Mouse (Mus musculus) hindbrain, embryonic 14.5 days (tissue): ENCODE results near the gene Cnga3. TPM values are rescaled to one million over a fixed set of nuclear protein-coding genes. Genes with fewer than 3 reads are reported as not detected.

Source experiments
- ATAC-seq: fragments of 200-750 bp; cut with Nextera tagmentation; 2 replicates; pipeline ENCODE4 v1.8.0; 2017; ENCODE audit warnings: moderate number of reproducible peaks, mild to moderate bottlenecking, moderate TSS enrichment, moderate library complexity; ENCODE audit not compliant: low FRiP score
- DNase-seq: peaks from one replicate; pipeline ENCODE4 v3.0.0-alpha.2; 2015; ENCODE audit warnings: low spot score
- H3K27ac ChIP-seq: fragments of 300-500 bp; sonication (generic); 2 replicates; pipeline ENCODE4 v1.5.1; 2014; ENCODE audit warnings: mild to moderate bottlenecking, moderate library complexity
- H3K27me3 ChIP-seq: fragments of 300-500 bp; sonication (generic); 2 replicates; pipeline ENCODE4 v1.6.1; 2014; ENCODE audit warnings: mild to moderate bottlenecking, low read length, mixed read lengths; ENCODE audit not compliant: control insufficient read depth, insufficient read depth
- H3K36me3 ChIP-seq: fragments of 300-500 bp; sonication (generic); replicated peaks from 2 replicates; pipeline ENCODE4 v1.6.1; 2014; ENCODE audit not compliant: control insufficient read depth, insufficient read depth
- H3K4me1 ChIP-seq: fragments of 300-500 bp; sonication (generic); replicated peaks from 2 replicates; pipeline ENCODE4 v1.6.1; 2014; ENCODE audit warnings: antibody characterized with exemption, low read length, mixed read lengths; ENCODE audit not compliant: control insufficient read depth, insufficient read depth
- H3K4me2 ChIP-seq: fragments of 300-500 bp; sonication (generic); replicated peaks from 2 replicates; pipeline ENCODE4 v1.6.1; 2014; ENCODE audit warnings: mild to moderate bottlenecking, moderate library complexity
- H3K4me3 ChIP-seq: fragments of 300-500 bp; sonication (generic); replicated peaks from 2 replicates; pipeline ENCODE4 v1.5.1; 2014; ENCODE audit warnings: mild to moderate bottlenecking, low read length
- H3K9ac ChIP-seq: fragments of 300-500 bp; sonication (generic); 2 replicates; pipeline ENCODE4 v1.6.1; 2014
- H3K9me3 ChIP-seq: fragments of 300-500 bp; sonication (generic); 2 replicates; pipeline ENCODE4 v1.6.1; 2016; ENCODE audit warnings: low read length; ENCODE audit not compliant: control insufficient read depth
- WGBS: fragments of 180-500 bp; shearing (Covaris S2); extraction: QIAGEN DNeasy Blood & Tissue Kit; methylation state at CpG from one replicate; pipeline ENCODE4 v1.1.7; 2014; 5-methylcytosine and 5-hydroxymethylcytosine counted together
- polyA plus RNA-seq: library from polyadenylated mRNA; unstranded; fragments of >200 nt; fragmentation: Nextera tagmentation; extraction: Ambion mirVana; gene quantifications from 2 replicates; pipeline ENCODE4 v1.2.1, GENCODE M21; 2014

Gene Cnga3
- polyA plus RNA-seq, result 0.12 and 0.16 TPM in 2 replicates

- ATAC-seq (no peak; the same call in 1 of the 2 replicates), DNase-seq (no peak)
- Histone ChIP-seq H3K27ac (no peak within 1 kb of the TSS), H3K9ac (no peak within 1 kb of the TSS), H3K27me3 (no peaks in the 10 kb centered on the region), H3K4me3 (no peak within 1 kb of the TSS), H3K4me2 (no peak within 1 kb of the TSS), H3K9me3 (no peaks in the 10 kb centered on the region), H3K36me3 (no peaks in the 10 kb centered on the region), H3K4me1 (no peaks in the 10 kb centered on the region)
- WGBS, result 45% methylated on average over 1 of the region's 1 CpGs
Measured at GRCm38 (mm10) chr1:37214144-37214543, at the start of gene Cnga3. Cnga3 (plus strand) TSS chr1:37214434.

GRCm38 (mm10) chr1:37166066-37166465 is 48.2 kb upstream of the Cnga3 start:
- DNase-seq (no peak), ATAC-seq (no peak)
- Histone ChIP-seq H3K4me2 (no peak overlapping the region), H3K27ac (no peak overlapping the region), H3K9ac (no peak overlapping the region), H3K4me1 (no peaks in the 10 kb centered on the region), H3K27me3 (no peaks in the 10 kb centered on the region), H3K4me3 (no peak overlapping the region), H3K9me3 (0 out of 2 replicates have a peak, but pooled peaks cover 2% of the 10 kb centered on the region), H3K36me3 (no peaks in the 10 kb centered on the region)
- WGBS, result 59% methylated on average over 6 of the region's 6 CpGs

GRCm38 (mm10) chr1:37167918-37168317 is 46.3 kb upstream of the Cnga3 start:
- no peak overlapping the region for H3K27ac ChIP-seq
- no peak for ATAC-seq
- H3K4me2 ChIP-seq, result no peak overlapping the region
- no peaks in the 10 kb centered on the region for H3K27me3 ChIP-seq
- DNase-seq, result no peak
- H3K9ac ChIP-seq, result no peak overlapping the region
- no peaks in the 10 kb centered on the region for H3K36me3 ChIP-seq
- WGBS, result 75% methylated on average over 7 of the region's 7 CpGs
- no peaks in the 10 kb centered on the region for H3K9me3 ChIP-seq
- no peaks in the 10 kb centered on the region for H3K4me1 ChIP-seq
- no peak overlapping the region for H3K4me3 ChIP-seq

GRCm38 (mm10) chr1:37177874-37178273 is 36.4 kb upstream of the Cnga3 start:
- no peak overlapping the region for H3K9ac ChIP-seq
- H3K4me2 ChIP-seq, result no peak overlapping the region
- H3K36me3 ChIP-seq, result no peaks in the 10 kb centered on the region
- no peaks in the 10 kb centered on the region for H3K9me3 ChIP-seq
- no peaks in the 10 kb centered on the region for H3K27me3 ChIP-seq
- 87% methylated on average over 2 of the region's 2 CpGs for WGBS
- H3K27ac ChIP-seq, result no peak overlapping the region
- no peak for ATAC-seq
- no peaks in the 10 kb centered on the region for H3K4me1 ChIP-seq
- H3K4me3 ChIP-seq, result no peak overlapping the region
- DNase-seq, result no peak

GRCm38 (mm10) chr1:37179852-37180251 is 34.4 kb upstream of the Cnga3 start:
- no peak for ATAC-seq
- Histone ChIP-seq H3K27me3 (no peaks in the 10 kb centered on the region), H3K27ac (no peak overlapping the region), H3K4me3 (no peak overlapping the region), H3K4me2 (no peak overlapping the region), H3K9me3 (no peaks in the 10 kb centered on the region), H3K4me1 (no peaks in the 10 kb centered on the region), H3K36me3 (no peaks in the 10 kb centered on the region), H3K9ac (no peak overlapping the region)
- WGBS, result 77% methylated on average over 5 of the region's 5 CpGs
- no peak for DNase-seq

- Histone ChIP-seq H3K9me3 (no peaks in the 10 kb centered on the region), H3K4me1 (no peaks in the 10 kb centered on the region), H3K4me2 (no peak overlapping the region), H3K36me3 (no peaks in the 10 kb centered on the region), H3K4me3 (no peak overlapping the region), H3K27me3 (no peaks in the 10 kb centered on the region), H3K9ac (no peak overlapping the region), H3K27ac (no peak overlapping the region)
- DNase-seq, result no peak
- 72% methylated on average over 6 of the region's 6 CpGs for WGBS
- no peak for ATAC-seq
Measured at GRCm38 (mm10) chr1:37187050-37187449, 27.2 kb upstream of the Cnga3 start.

GRCm38 (mm10) chr1:37194607-37195006 is 19.6 kb upstream of the Cnga3 start:
- WGBS, result 75% methylated on average over 4 of the region's 4 CpGs
- no peak for ATAC-seq
- H3K36me3 ChIP-seq, result no peaks in the 10 kb centered on the region
- no peak overlapping the region for H3K27ac ChIP-seq
- H3K9ac ChIP-seq, result no peak overlapping the region
- no peak overlapping the region for H3K4me2 ChIP-seq
- no peaks in the 10 kb centered on the region for H3K9me3 ChIP-seq
- DNase-seq, result peak; percentile 42
- no peaks in the 10 kb centered on the region for H3K27me3 ChIP-seq
- H3K4me1 ChIP-seq, result no peaks in the 10 kb centered on the region
- no peak overlapping the region for H3K4me3 ChIP-seq

GRCm38 (mm10) chr1:37201406-37201805 is 12.8 kb upstream of the Cnga3 start:
- H3K4me1 ChIP-seq, result no peaks in the 10 kb centered on the region
- DNase-seq (no peak), ATAC-seq (no peak)
- H3K4me2 ChIP-seq, result no peak overlapping the region
- no peak overlapping the region for H3K27ac ChIP-seq
- no peaks in the 10 kb centered on the region for H3K36me3 ChIP-seq
- H3K4me3 ChIP-seq, result no peak overlapping the region
- H3K27me3 ChIP-seq, result no peaks in the 10 kb centered on the region
- no peak overlapping the region for H3K9ac ChIP-seq
- H3K9me3 ChIP-seq, result no peaks in the 10 kb centered on the region
- 92% methylated on average over 4 of the region's 4 CpGs for WGBS

- no peaks in the 10 kb centered on the region for H3K36me3 ChIP-seq
- WGBS, result 79% methylated on average over 8 of the region's 8 CpGs
- no peak overlapping the region for H3K27ac ChIP-seq
- ATAC-seq (no peak), DNase-seq (no peak)
- H3K4me1 ChIP-seq, result no peaks in the 10 kb centered on the region
- H3K9me3 ChIP-seq, result no peaks in the 10 kb centered on the region
- no peak overlapping the region for H3K4me2 ChIP-seq
- H3K9ac ChIP-seq, result no peak overlapping the region
- no peak overlapping the region for H3K4me3 ChIP-seq
- no peaks in the 10 kb centered on the region for H3K27me3 ChIP-seq
Measured at GRCm38 (mm10) chr1:37207743-37208142, 6.5 kb upstream of the Cnga3 start.

GRCm38 (mm10) chr1:37212375-37212774 is 1.9 kb upstream of the Cnga3 start:
- no peak overlapping the region for H3K27ac ChIP-seq
- no peaks in the 10 kb centered on the region for H3K4me1 ChIP-seq
- H3K4me3 ChIP-seq, result no peak overlapping the region
- no peak for ATAC-seq
- no peak overlapping the region for H3K4me2 ChIP-seq
- no peak for DNase-seq
- no peaks in the 10 kb centered on the region for H3K36me3 ChIP-seq
- H3K27me3 ChIP-seq, result no peaks in the 10 kb centered on the region
- 90% methylated on average over 9 of the region's 9 CpGs for WGBS
- no peak overlapping the region for H3K9ac ChIP-seq
- no peaks in the 10 kb centered on the region for H3K9me3 ChIP-seq
